Mouse (Mus musculus): ENCODE measurements around the gene 1810049J17Rik. TPM values are rescaled to one million over a fixed set of nuclear protein-coding genes. Genes with fewer than 3 reads are reported as not detected.

The 1810049J17Rik gene
- total RNA-seq, 1 experiment from 2014 or later = not detected

DNA sequence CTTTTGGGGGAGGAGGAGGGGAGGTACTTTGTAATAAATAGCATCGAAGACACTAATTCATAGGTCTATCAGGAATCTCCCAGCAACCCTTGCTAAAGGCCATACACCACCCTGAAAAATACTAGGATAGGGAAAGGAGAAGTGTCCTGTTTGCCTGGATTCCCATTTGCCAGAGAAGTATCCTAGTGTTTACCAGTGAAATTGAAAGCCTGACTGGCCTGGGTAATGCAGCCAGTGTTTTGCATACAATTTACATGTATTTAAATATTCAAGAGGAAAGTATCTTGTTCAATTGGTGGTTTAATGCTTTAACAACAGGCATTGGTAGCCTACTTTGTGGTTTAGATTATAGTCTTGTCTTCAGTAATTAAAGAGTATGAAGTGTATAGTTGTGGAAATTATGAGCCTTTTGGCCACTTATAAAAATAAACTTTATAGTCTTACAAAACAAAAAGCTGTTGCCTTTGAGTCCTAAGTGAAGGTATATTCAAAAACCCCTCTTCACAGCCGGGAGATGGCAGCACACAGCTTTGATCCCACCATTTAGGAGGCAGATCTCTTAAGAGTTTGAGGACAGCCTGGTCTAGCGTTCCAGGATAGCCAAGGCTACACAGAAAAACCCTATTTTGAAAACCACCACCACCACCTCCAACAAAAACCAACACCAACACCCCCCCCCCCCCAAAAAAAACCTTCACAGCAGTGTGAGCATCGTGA, 47.5 kb downstream of the 1810049J17Rik start:
- no peak for ATAC-seq (replicated peaks; ENCODE audit: insufficient number of reproducible peaks, low FRiP score, low TSS enrichment, poor library complexity, severe bottlenecking)

DNA sequence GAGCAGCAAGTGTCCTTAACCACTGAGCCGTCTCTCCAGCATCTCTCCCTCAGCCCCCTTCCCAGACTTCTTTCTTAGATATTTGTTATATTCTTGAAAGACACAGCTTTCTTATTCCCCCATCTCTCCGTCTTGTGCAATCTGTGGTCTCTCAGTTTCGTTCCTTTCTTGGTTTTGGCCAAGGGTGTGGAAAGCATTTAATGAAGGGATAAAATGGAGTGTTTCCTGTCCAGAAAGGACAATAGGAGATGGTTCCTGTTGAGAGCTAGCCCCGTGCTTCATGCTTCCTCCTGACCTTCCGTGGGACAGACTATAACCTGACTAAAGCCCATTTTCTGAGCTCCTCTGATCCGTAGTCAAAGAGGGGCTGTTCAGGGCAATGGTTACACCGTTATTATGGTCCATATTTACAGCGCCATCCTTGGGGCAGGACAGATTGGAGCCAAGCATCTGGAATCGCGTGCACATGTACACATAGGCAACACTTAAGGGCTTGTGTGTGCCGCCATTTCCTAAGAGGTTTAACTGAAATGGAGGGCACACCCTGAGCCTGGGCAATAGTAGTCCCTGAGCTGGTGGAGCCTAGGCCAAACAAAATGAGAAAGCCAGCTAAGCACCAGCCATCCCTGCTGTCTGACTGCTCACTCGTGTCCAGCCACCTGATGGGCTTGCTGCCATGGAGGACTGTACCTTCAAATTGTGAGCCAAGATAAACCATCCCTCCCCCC, 48.2 kb downstream of the 1810049J17Rik start:
- no peak for ATAC-seq (replicated peaks; ENCODE audit: insufficient number of reproducible peaks, low FRiP score, low TSS enrichment, poor library complexity, severe bottlenecking)

Other genes starting within 250 kb of the 1810049J17Rik start
- 49.0 to 97.9 TPM (median 69.7 TPM) in 3 replicates for gene Zfr, start 204.1 kb downstream of the 1810049J17Rik start, total RNA-seq (2017)
- 34.1 to 46.7 TPM (median 39.5 TPM) in 3 replicates for gene Mtmr12, start 116.9 kb downstream of the 1810049J17Rik start, total RNA-seq (2017)
- 96.4 to 118 TPM (median 109 TPM) in 3 replicates for gene Golph3, start 449 bp downstream of the 1810049J17Rik start, total RNA-seq (2017)

Measured in monocyte, adult 5-6 weeks (primary cell).